Mouse (Mus musculus): Measurements from ENCODE around the gene Myh10. TPM values are rescaled to one million over a fixed set of nuclear protein-coding genes. Genes with fewer than 3 reads are reported as not detected.
A peak's percentile ranks its signal among the peaks of the same experiment; 100 is the strongest.

The Myh10 gene
- polyA plus RNA-seq, 1 experiment = 6.8 TPM

- Histone ChIP-seq H3K4me3 (ENCODE audit: low read depth, low read length) (no peak overlapping the region), H3K27me3 (ENCODE audit: control insufficient read depth, insufficient read depth, low read length) (no peaks in the 10 kb centered on the region), H3K27ac (ENCODE audit: insufficient read depth, low read depth, low read length) (no peak overlapping the region), H3K4me1 (ENCODE audit: control insufficient read depth, insufficient read depth, insufficient read length, low read length) (no peaks in the 10 kb centered on the region), H3K36me3 (ENCODE audit: control insufficient read depth, insufficient read depth, low read length) (no peaks in the 10 kb centered on the region)
- 65% methylated on average over 5 of the region's 5 CpGs for WGBS
- no peak for TF ChIP-seq POLR2A (IDR thresholded peaks at IDR 0.05; ENCODE audit: low read depth, low read length)
- no peak for TF ChIP-seq CTCF (IDR thresholded peaks at IDR 0.05; ENCODE audit: extremely low read depth, insufficient read length, insufficient replicate concordance, low read depth, low read length)
Observed at GRCm38 (mm10) chr11:68707881-68708582, 16.7 kb downstream of the Myh10 start.

- no peak overlapping the region for H3K4me3 ChIP-seq (ENCODE audit: low read depth, low read length)
- no peaks in the 10 kb centered on the region for H3K27me3 ChIP-seq (ENCODE audit: control insufficient read depth, insufficient read depth, low read length)
- H3K36me3 ChIP-seq (ENCODE audit: control insufficient read depth, insufficient read depth, low read length) = no peaks in the 10 kb centered on the region
- TF ChIP-seq POLR2A (IDR thresholded peaks at IDR 0.05; ENCODE audit: low read depth, low read length) = no peak
- TF ChIP-seq CTCF (IDR thresholded peaks at IDR 0.05; ENCODE audit: extremely low read depth, insufficient read length, insufficient replicate concordance, low read depth, low read length) = no peak
- 83% methylated on average over 4 of the region's 4 CpGs for WGBS
- H3K27ac ChIP-seq (ENCODE audit: insufficient read depth, low read depth, low read length) = no peak overlapping the region
- H3K4me1 ChIP-seq (ENCODE audit: control insufficient read depth, insufficient read depth, insufficient read length, low read length) = no peaks in the 10 kb centered on the region
Observed at GRCm38 (mm10) chr11:68716167-68716566, 24.8 kb downstream of the Myh10 start.

GRCm38 (mm10) chr11:68717171-68717840, 25.9 kb downstream of the Myh10 start:
- H3K4me3 ChIP-seq (ENCODE audit: low read depth, low read length) = no peak overlapping the region
- WGBS = 67% methylated on average over 16 of the region's 16 CpGs
- H3K27ac ChIP-seq (ENCODE audit: insufficient read depth, low read depth, low read length) = no peak overlapping the region
- TF ChIP-seq CTCF (IDR thresholded peaks at IDR 0.05; ENCODE audit: extremely low read depth, insufficient read length, insufficient replicate concordance, low read depth, low read length) = no peak
- no peak for TF ChIP-seq POLR2A (IDR thresholded peaks at IDR 0.05; ENCODE audit: low read depth, low read length)
- no peaks in the 10 kb centered on the region for H3K36me3 ChIP-seq (ENCODE audit: control insufficient read depth, insufficient read depth, low read length)
- H3K27me3 ChIP-seq (ENCODE audit: control insufficient read depth, insufficient read depth, low read length) = no peaks in the 10 kb centered on the region
- no peaks in the 10 kb centered on the region for H3K4me1 ChIP-seq (ENCODE audit: control insufficient read depth, insufficient read depth, insufficient read length, low read length)

- Histone ChIP-seq H3K4me1 (ENCODE audit: control insufficient read depth, insufficient read depth, insufficient read length, low read length) (no peaks in the 10 kb centered on the region), H3K4me3 (ENCODE audit: low read depth, low read length) (no peak overlapping the region), H3K27me3 (ENCODE audit: control insufficient read depth, insufficient read depth, low read length) (no peaks in the 10 kb centered on the region), H3K36me3 (ENCODE audit: control insufficient read depth, insufficient read depth, low read length) (no peaks in the 10 kb centered on the region), H3K27ac (ENCODE audit: insufficient read depth, low read depth, low read length) (no peak overlapping the region)
- TF ChIP-seq CTCF (IDR thresholded peaks at IDR 0.05; ENCODE audit: extremely low read depth, insufficient read length, insufficient replicate concordance, low read depth, low read length) = no peak
- no peak for TF ChIP-seq POLR2A (IDR thresholded peaks at IDR 0.05; ENCODE audit: low read depth, low read length)
- 78% methylated on average over 4 of the region's 4 CpGs for WGBS
Observed at GRCm38 (mm10) chr11:68719096-68719648, 27.8 kb downstream of the Myh10 start.

- Histone ChIP-seq H3K4me1 (ENCODE audit: control insufficient read depth, insufficient read depth, insufficient read length, low read length) (no peaks in the 10 kb centered on the region), H3K27ac (ENCODE audit: insufficient read depth, low read depth, low read length) (no peak overlapping the region), H3K4me3 (ENCODE audit: low read depth, low read length) (no peak overlapping the region), H3K27me3 (ENCODE audit: control insufficient read depth, insufficient read depth, low read length) (no peaks in the 10 kb centered on the region), H3K36me3 (ENCODE audit: control insufficient read depth, insufficient read depth, low read length) (no peaks in the 10 kb centered on the region)
- WGBS = 74% methylated on average over 5 of the region's 5 CpGs
- TF ChIP-seq POLR2A (IDR thresholded peaks at IDR 0.05; ENCODE audit: low read depth, low read length) = no peak
- TF ChIP-seq CTCF (IDR thresholded peaks at IDR 0.05; ENCODE audit: extremely low read depth, insufficient read length, insufficient replicate concordance, low read depth, low read length) = no peak
Observed at GRCm38 (mm10) chr11:68719774-68720173, 28.4 kb downstream of the Myh10 start.

- no peak overlapping the region for H3K27ac ChIP-seq (ENCODE audit: insufficient read depth, low read depth, low read length)
- no peaks in the 10 kb centered on the region for H3K36me3 ChIP-seq (ENCODE audit: control insufficient read depth, insufficient read depth, low read length)
- H3K27me3 ChIP-seq (ENCODE audit: control insufficient read depth, insufficient read depth, low read length) = no peaks in the 10 kb centered on the region
- no peak overlapping the region for H3K4me3 ChIP-seq (ENCODE audit: low read depth, low read length)
- TF ChIP-seq CTCF (IDR thresholded peaks at IDR 0.05; ENCODE audit: extremely low read depth, insufficient read length, insufficient replicate concordance, low read depth, low read length) = peak; percentile 58; the same call in 1 of the 2 replicates
- no peak for TF ChIP-seq POLR2A (IDR thresholded peaks at IDR 0.05; ENCODE audit: low read depth, low read length)
- H3K4me1 ChIP-seq (ENCODE audit: control insufficient read depth, insufficient read depth, insufficient read length, low read length) = no peaks in the 10 kb centered on the region
Observed at GRCm38 (mm10) chr11:68724117-68724516, 32.8 kb downstream of the Myh10 start.

- TF ChIP-seq CTCF (IDR thresholded peaks at IDR 0.05; ENCODE audit: extremely low read depth, insufficient read length, insufficient replicate concordance, low read depth, low read length) (no peak), POLR2A (IDR thresholded peaks at IDR 0.05; ENCODE audit: low read depth, low read length) (no peak)
- no peaks in the 10 kb centered on the region for H3K4me1 ChIP-seq (ENCODE audit: control insufficient read depth, insufficient read depth, insufficient read length, low read length)
- H3K4me3 ChIP-seq (ENCODE audit: low read depth, low read length) = no peak overlapping the region
- no peak overlapping the region for H3K27ac ChIP-seq (ENCODE audit: insufficient read depth, low read depth, low read length)
- WGBS = 94% methylated on average over 3 of the region's 3 CpGs
- no peaks in the 10 kb centered on the region for H3K36me3 ChIP-seq (ENCODE audit: control insufficient read depth, insufficient read depth, low read length)
- H3K27me3 ChIP-seq (ENCODE audit: control insufficient read depth, insufficient read depth, low read length) = no peaks in the 10 kb centered on the region
Observed at GRCm38 (mm10) chr11:68728693-68729092, 37.3 kb downstream of the Myh10 start.

Measured in small intestine, adult 2 months (tissue).